Mouse (Mus musculus) MEL (cell line): Measurements from ENCODE around the gene Gbe1. TPM values are rescaled to one million over a fixed set of nuclear protein-coding genes. Genes with fewer than 3 reads are reported as not detected.

Source experiments
- DNase-seq: peaks from one replicate; pipeline ENCODE4 v3.0.0; 2011; ENCODE audit warnings: low read depth, low spot score
- H3K27ac ChIP-seq: 2 replicates; pipeline ENCODE4 v1.5.1; 2012; ENCODE audit warnings: low read depth, mild to moderate bottlenecking, control low read depth, low read length, moderate library complexity; ENCODE audit not compliant: control insufficient read depth
- H3K27me3 ChIP-seq, 2 experiments: fragments of 150-350 bp in 1 of 2; sonication (generic) in 1 of 2; 2 replicates each; pipeline ENCODE4 v1.6.1; 2012; ENCODE audit warnings: low read length in 2 of 2, mild to moderate bottlenecking in 2 of 2, improper control_type of control experiment in 1 of 2, moderate library complexity in 1 of 2; ENCODE audit not compliant: insufficient read depth in 2 of 2, control insufficient read depth in 1 of 2
- H3K36me3 ChIP-seq, 2 experiments: 2 replicates each; pipeline ENCODE4 v1.6.1; 2012 to 2014; ENCODE audit warnings: low read length in 2 of 2, improper control_type of control experiment in 1 of 2, inconsistent platforms in 1 of 2, mild to moderate bottlenecking in 1 of 2; ENCODE audit not compliant: insufficient read depth in 2 of 2, control insufficient read depth in 1 of 2
- H3K4me1 ChIP-seq, 2 experiments: fragments of 150-350 bp in 1 of 2; sonication (generic) in 1 of 2; 2 replicates each; pipeline ENCODE4 v1.6.1; 2012; ENCODE audit warnings: low read length in 2 of 2, improper control_type of control experiment in 1 of 2, mild to moderate bottlenecking in 1 of 2; ENCODE audit not compliant: insufficient read depth in 2 of 2, control insufficient read depth in 1 of 2
- H3K4me3 ChIP-seq, 2 experiments: fragments of 150-350 bp in 1 of 2; sonication (generic) in 1 of 2; 2 replicates each; pipeline ENCODE4 v1.5.1; 2012; ENCODE audit warnings: low read depth in 2 of 2, low read length in 2 of 2, mild to moderate bottlenecking in 2 of 2, moderate library complexity in 2 of 2, control low read depth in 1 of 2, improper control_type of control experiment in 1 of 2; ENCODE audit not compliant: control insufficient read depth in 1 of 2, insufficient read depth in 1 of 2
- H3K79me2 ChIP-seq: 2 replicates; pipeline ENCODE4 v1.6.1; 2012; ENCODE audit warnings: mild to moderate bottlenecking, low read length, moderate library complexity; ENCODE audit not compliant: control insufficient read depth, poor library complexity, insufficient read depth
- H3K9ac ChIP-seq: 2 replicates; pipeline ENCODE4 v1.6.1; 2012; ENCODE audit warnings: low read depth, mild to moderate bottlenecking, control low read depth, low read length, moderate library complexity; ENCODE audit not compliant: control insufficient read depth, poor library complexity, severe bottlenecking
- H3K9me3 ChIP-seq: fragments of 150-350 bp; sonication (generic); replicated peaks from 2 replicates; pipeline ENCODE4 v1.6.1; 2012; ENCODE audit warnings: mild to moderate bottlenecking, low read length, improper control_type of control experiment, moderate library complexity; ENCODE audit not compliant: insufficient read depth
- BHLHE40 ChIP-seq: IDR thresholded peaks from 2 replicates; pipeline ENCODE4 v1.6.1; 2012; ENCODE audit warnings: low read depth, mild to moderate bottlenecking, inconsistent platforms, low read length, improper control_type of control experiment, borderline replicate concordance
- CTCF ChIP-seq, 3 experiments: IDR thresholded peaks in 2 of 3; conservative IDR thresholded peaks in 1 of 3; 2 replicates each; pipeline ENCODE4 v1.5.1; 2011 to 2012; ENCODE audit warnings: low read length in 3 of 3, low read depth in 2 of 3, mild to moderate bottlenecking in 2 of 3, improper control_type of control experiment in 1 of 3, inconsistent platforms in 1 of 3, mixed read lengths in 1 of 3, moderate library complexity in 1 of 3; ENCODE audit not compliant: control insufficient read depth in 1 of 3, insufficient read depth in 1 of 3, poor library complexity in 1 of 3, severe bottlenecking in 1 of 3
- E2F4 ChIP-seq: IDR thresholded peaks from 2 replicates; pipeline ENCODE4 v1.6.1; 2011; ENCODE audit warnings: low read depth, low read length, improper control_type of control experiment, borderline replicate concordance
- ELF1 ChIP-seq: IDR thresholded peaks from 2 replicates; pipeline ENCODE4 v1.6.1; 2014; ENCODE audit warnings: low read depth, mild to moderate bottlenecking, inconsistent platforms, low read length, improper control_type of control experiment, moderate library complexity
- EP300 ChIP-seq, 2 experiments: IDR thresholded peaks; 2 replicates each; pipeline ENCODE4 v1.6.1; 2011; ENCODE audit warnings: improper control_type of control experiment in 2 of 2, low read length in 2 of 2, low read depth in 1 of 2, mild to moderate bottlenecking in 1 of 2
- ETS1 ChIP-seq: IDR thresholded peaks from 2 replicates; pipeline ENCODE4 v1.6.1; 2012; ENCODE audit warnings: low read depth, mild to moderate bottlenecking, inconsistent platforms, low read length, improper control_type of control experiment, moderate library complexity
- GABPA ChIP-seq: IDR thresholded peaks from 2 replicates; pipeline ENCODE4 v1.6.1; 2012; ENCODE audit warnings: low read depth, mild to moderate bottlenecking, inconsistent platforms, low read length, improper control_type of control experiment, moderate library complexity
- GATA1 ChIP-seq: IDR thresholded peaks from 2 replicates; pipeline ENCODE4 v1.6.1; 2011; ENCODE audit warnings: low read depth, low read length, improper control_type of control experiment
- JUND ChIP-seq: IDR thresholded peaks from 2 replicates; pipeline ENCODE4 v1.6.1; 2011; ENCODE audit warnings: low read depth, mild to moderate bottlenecking, improper control_type of control experiment, low read length
- KAT2A ChIP-seq: conservative IDR thresholded peaks from 2 replicates; pipeline ENCODE4 v1.6.1; 2012; ENCODE audit warnings: low read depth, low read length, improper control_type of control experiment, inconsistent platforms
- MAFK ChIP-seq: IDR thresholded peaks from 2 replicates; pipeline ENCODE4 v1.6.1; 2011; ENCODE audit warnings: low read depth, mild to moderate bottlenecking, low read length, improper control_type of control experiment, borderline replicate concordance
- MAX ChIP-seq: IDR thresholded peaks from 2 replicates; pipeline ENCODE4 v1.6.1; 2011; ENCODE audit warnings: low read length, improper control_type of control experiment
- MAZ ChIP-seq: IDR thresholded peaks from 2 replicates; pipeline ENCODE4 v1.6.1; 2012; ENCODE audit warnings: low read depth, mild to moderate bottlenecking, inconsistent platforms, low read length, improper control_type of control experiment
- MXI1 ChIP-seq: IDR thresholded peaks from 2 replicates; pipeline ENCODE4 v1.6.1; 2011; ENCODE audit warnings: mild to moderate bottlenecking, low read depth, low read length, improper control_type of control experiment
- NRF1 ChIP-seq: IDR thresholded peaks from 2 replicates; pipeline ENCODE4 v1.6.1; 2014; ENCODE audit warnings: low read depth, mild to moderate bottlenecking, inconsistent platforms, low read length, improper control_type of control experiment, moderate library complexity; ENCODE audit not compliant: poor library complexity, insufficient read depth, severe bottlenecking
- RAD21 ChIP-seq: IDR thresholded peaks from 2 replicates; pipeline ENCODE4 v1.6.1; 2011; ENCODE audit warnings: mild to moderate bottlenecking, low read depth, low read length, improper control_type of control experiment
- RCOR1 ChIP-seq: IDR thresholded peaks from 2 replicates; pipeline ENCODE4 v1.6.1; 2012; ENCODE audit warnings: low read depth, mild to moderate bottlenecking, inconsistent platforms, low read length, improper control_type of control experiment
- TAL1 ChIP-seq: IDR thresholded peaks from 2 replicates; pipeline ENCODE4 v1.6.1; 2012; ENCODE audit warnings: mild to moderate bottlenecking, inconsistent platforms, low read length, moderate library complexity, mixed read lengths
- TBP ChIP-seq: IDR thresholded peaks from 2 replicates; pipeline ENCODE4 v1.8.0; 2011; ENCODE audit warnings: low read depth, low read length, improper control_type of control experiment
- TCF12 ChIP-seq: IDR thresholded peaks from 2 replicates; pipeline ENCODE4 v1.6.1; 2014; ENCODE audit warnings: low read depth, mild to moderate bottlenecking, inconsistent platforms, low read length, improper control_type of control experiment, moderate library complexity
- UBTF ChIP-seq: IDR thresholded peaks from 2 replicates; pipeline ENCODE4 v1.6.1; 2012; ENCODE audit warnings: low read depth, mild to moderate bottlenecking, inconsistent platforms, low read length, improper control_type of control experiment, moderate library complexity, borderline replicate concordance; ENCODE audit not compliant: insufficient read depth
- USF1 ChIP-seq: IDR thresholded peaks from 2 replicates; pipeline ENCODE4 v1.6.1; 2014; ENCODE audit warnings: low read depth, mild to moderate bottlenecking, inconsistent platforms, low read length, improper control_type of control experiment, moderate library complexity
- ZKSCAN1 ChIP-seq: IDR thresholded peaks from 2 replicates; pipeline ENCODE4 v1.6.1; 2012; ENCODE audit warnings: low read depth, mild to moderate bottlenecking, inconsistent platforms, low read length, improper control_type of control experiment, moderate library complexity
- ZMIZ1 ChIP-seq: IDR thresholded peaks from 2 replicates; pipeline ENCODE4 v1.6.1; 2012; ENCODE audit warnings: low read depth, mild to moderate bottlenecking, inconsistent platforms, low read length, improper control_type of control experiment, moderate library complexity
- polyA plus RNA-seq, 2 experiments: library from polyadenylated mRNA; stranded (reverse) in 1 of 2; unstranded in 1 of 2; fragments of >175 nt in 1 of 2; fragments of >200 nt in 1 of 2; gene quantifications; 2 replicates each; pipeline versions ENCODE4 v1.2.1 to v1.2.4; 2012; ENCODE audit warnings: low replicate concordance in 2 of 2, low read depth in 1 of 2; ENCODE audit not compliant: insufficient read length in 2 of 2, insufficient read depth in 1 of 2, missing spikeins in 1 of 2
- total RNA-seq: library from RNA; depleted of rRNA; stranded (reverse); fragments of 300-350 nt; gene quantifications from 2 replicates; pipeline ENCODE4 v1.2.3, GENCODE M21; 2012

The Gbe1 gene
- total and polyA plus RNA-seq, 3 experiments = 4.1 to 12.0 TPM; not detected in 1

GRCm38 (mm10) chr16:70385494-70385893, 71.7 kb downstream of the Gbe1 start:
- peak; percentile 60 for DNase-seq
- H3K27me3 ChIP-seq = no peaks in the 10 kb centered on the region
- no peak overlapping the region for H3K4me3 ChIP-seq
- H3K36me3 ChIP-seq = no peaks in the 10 kb centered on the region
- H3K9me3 ChIP-seq = no peaks in the 10 kb centered on the region
- H3K4me1 ChIP-seq = no peaks in the 10 kb centered on the region
- no peaks in the 10 kb centered on the region for H3K79me2 ChIP-seq
- TF ChIP-seq MAFK (no peak), RCOR1 (peak; percentile 72), EP300 (IDR thresholded peaks at IDR 0.05; ENCODE audit: low read depth in 1 of 2, low read length in 2 of 2) (peak in 1 of 2 experiments; percentile 23; a peak in 1 of 4 replicates)
- no peak overlapping the region for H3K27ac ChIP-seq
- no peak overlapping the region for H3K9ac ChIP-seq

- TF ChIP-seq NRF1 (no peak), ZMIZ1 (no peak), TCF12 (no peak), ETS1 (no peak), MXI1 (no peak), ELF1 (no peak), ZKSCAN1 (no peak), MAX (no peak), CTCF (IDR thresholded peaks at IDR 0.05 in 2 of 3, conservative IDR thresholded peaks at IDR 0.05 in 1 of 3; ENCODE audit: control insufficient read depth in 1 of 3, insufficient read depth in 1 of 3, low read depth in 2 of 3, low read length in 3 of 3, poor library complexity in 1 of 3, severe bottlenecking in 1 of 3) (no peak), TBP (no peak)
- Histone ChIP-seq H3K4me1 (no peaks in the 10 kb centered on the region), H3K4me3 (no peak overlapping the region), H3K9ac (no peak overlapping the region), H3K79me2 (no peaks in the 10 kb centered on the region), H3K27me3 (no peaks in the 10 kb centered on the region), H3K36me3 (no peaks in the 10 kb centered on the region), H3K9me3 (no peaks in the 10 kb centered on the region), H3K27ac (no peak overlapping the region)
- peak; percentile 54 for DNase-seq
Measured at GRCm38 (mm10) chr16:70387385-70387784, 73.6 kb downstream of the Gbe1 start.

GRCm38 (mm10) chr16:70395276-70395675, 81.5 kb downstream of the Gbe1 start:
- H3K27ac ChIP-seq = no peak overlapping the region

More at GRCm38 (mm10) chr16:70395276-70395675, 81.5 kb downstream of the Gbe1 start:
- Histone ChIP-seq H3K4me3 (no peak overlapping the region), H3K4me1 (no peaks in the 10 kb centered on the region), H3K9ac (no peak overlapping the region), H3K9me3 (no peaks in the 10 kb centered on the region), H3K36me3 (no peaks in the 10 kb centered on the region)
- no peak for DNase-seq
- TF ChIP-seq GATA1 (no peak), RAD21 (no peak), GABPA (no peak), E2F4 (no peak), ZKSCAN1 (no peak), JUND (no peak), TAL1 (no peak), MAZ (no peak), MXI1 (no peak), ETS1 (no peak), BHLHE40 (no peak), MAFK (no peak), MAX (no peak), ELF1 (no peak), TBP (no peak), USF1 (no peak), KAT2A (no peak), NRF1 (no peak), UBTF (no peak)
- TF ChIP-seq, all 39 proteins: peak for 0
- no peaks in the 10 kb centered on the region for H3K79me2 ChIP-seq
- H3K27me3 ChIP-seq = no peaks in the 10 kb centered on the region
